25 mouse cellular contexts compared by ENCODE assay signal in genomic region chr4:124321221-124321620, GRCm38 (mm10).
DNase-seq lines count a peak whose midpoint lies in the region; ATAC-seq and TF ChIP-seq lines count a peak whose summit lies in the region.
"Had no signal": no experiment of that assay in that cellular context is flagged by ENCODE, and none has a peak within 500 bp of the region (broad histone marks: within the 10 kb centered on the region; RNA-seq: fewer than 3 reads in every experiment).

No protein-coding gene starts in this region.

- no peaks in the 10 kb centered on the region for H3K27me3 ChIP-seq in forebrain, embryonic 14.5 days (replicated peaks; ENCODE audit: control insufficient read depth, insufficient read depth, low read length)
- H3K27me3 ChIP-seq in forebrain, embryonic 10.5 days (ENCODE audit: poor library complexity, severe bottlenecking) = peaks cover 82% of the 10 kb centered on the region
- H3K27me3 ChIP-seq in hindbrain, embryonic 14.5 days (ENCODE audit: control insufficient read depth, insufficient read depth, low read length) = no peaks in the 10 kb centered on the region
- peaks cover 25% of the 10 kb centered on the region for H3K27me3 ChIP-seq in hindbrain, embryonic 13.5 days
- H3K27me3 ChIP-seq in midbrain, postnatal 0 days (ENCODE audit: insufficient read depth, low read length) = no peaks in the 10 kb centered on the region
- no peaks in the 10 kb centered on the region; the same call in none of the 2 replicates for H3K27me3 ChIP-seq in midbrain, embryonic 16.5 days (ENCODE audit: control insufficient read depth, insufficient read depth, low read depth, low read length)
- H3K27me3 ChIP-seq: intestine, embryonic 15.5 days had no signal

- H3K36me3 ChIP-seq in forebrain, embryonic 14.5 days (ENCODE audit: control insufficient read depth, insufficient read depth, low read length) = no peaks in the 10 kb centered on the region
- no peaks in the 10 kb centered on the region for H3K36me3 ChIP-seq in forebrain, embryonic 10.5 days (replicated peaks)
- no peaks in the 10 kb centered on the region for H3K36me3 ChIP-seq in hindbrain, embryonic 14.5 days (replicated peaks; ENCODE audit: control insufficient read depth, insufficient read depth)
- H3K36me3 ChIP-seq in hindbrain, embryonic 13.5 days = no peaks in the 10 kb centered on the region
- H3K36me3 ChIP-seq in midbrain, postnatal 0 days (ENCODE audit: insufficient read depth, low read length) = no peaks in the 10 kb centered on the region
- no peaks in the 10 kb centered on the region for H3K36me3 ChIP-seq in midbrain, embryonic 16.5 days (ENCODE audit: control insufficient read depth, insufficient read depth, low read length)
- H3K36me3 ChIP-seq: embryonic facial prominence, embryonic 10.5 days; embryonic facial prominence, embryonic 13.5 days; heart, embryonic 13.5 days; hindbrain, embryonic 15.5 days; intestine, embryonic 15.5 days had no signal

- TF ChIP-seq POLR2A in brain, embryonic 14.5 days (IDR thresholded peaks at IDR 0.05; ENCODE audit: borderline replicate concordance, extremely low read depth, insufficient read depth, insufficient read length, poor library complexity, severe bottlenecking) = no peak

- no peak overlapping the region for H3K4me3 ChIP-seq in forebrain, embryonic 14.5 days (ENCODE audit: low read depth, low read length)
- no peak overlapping the region for H3K4me3 ChIP-seq in forebrain, embryonic 10.5 days
- no peak overlapping the region for H3K4me3 ChIP-seq in hindbrain, embryonic 14.5 days (replicated peaks; ENCODE audit: low read length)
- H3K4me3 ChIP-seq in hindbrain, embryonic 13.5 days = no peak overlapping the region
- H3K4me3 ChIP-seq in midbrain, postnatal 0 days (ENCODE audit: low read depth, low read length) = no peak overlapping the region
- no peak overlapping the region for H3K4me3 ChIP-seq in midbrain, embryonic 16.5 days (ENCODE audit: low read depth, low read length)
- H3K4me3 ChIP-seq: embryonic facial prominence, embryonic 10.5 days; embryonic facial prominence, embryonic 13.5 days; erythroblast, embryonic 14.5 days; heart, embryonic 13.5 days; hindbrain, embryonic 15.5 days; intestine, embryonic 15.5 days had no signal

- no peaks in the 10 kb centered on the region for H3K9me3 ChIP-seq in forebrain, embryonic 14.5 days (replicated peaks; ENCODE audit: control insufficient read depth, low read length)
- H3K9me3 ChIP-seq in forebrain, embryonic 10.5 days = 0 out of 2 replicates have a peak, but pooled peaks cover 6% of the 10 kb centered on the region
- no peaks in the 10 kb centered on the region for H3K9me3 ChIP-seq in hindbrain, embryonic 14.5 days (ENCODE audit: control insufficient read depth, low read length)
- no peaks in the 10 kb centered on the region for H3K9me3 ChIP-seq in hindbrain, embryonic 13.5 days
- H3K9me3 ChIP-seq in midbrain, postnatal 0 days (ENCODE audit: low read length) = no peaks in the 10 kb centered on the region
- no peaks in the 10 kb centered on the region for H3K9me3 ChIP-seq in midbrain, embryonic 16.5 days (replicated peaks; ENCODE audit: control insufficient read depth, low read length, poor library complexity, severe bottlenecking)
- H3K9me3 ChIP-seq: embryonic facial prominence, embryonic 10.5 days; embryonic facial prominence, embryonic 13.5 days; heart, embryonic 13.5 days; hindbrain, embryonic 15.5 days; intestine, embryonic 15.5 days had no signal

- WGBS in forebrain, embryonic 14.5 days = 57% methylated on average over 7 of the region's 7 CpGs
- 78% methylated on average over 7 of the region's 7 CpGs for WGBS in forebrain, embryonic 10.5 days
- WGBS in hindbrain, embryonic 14.5 days = 57% methylated on average over 7 of the region's 7 CpGs
- 56% methylated on average over 7 of the region's 7 CpGs for WGBS in hindbrain, embryonic 13.5 days
- 56% methylated on average over 7 of the region's 7 CpGs for WGBS in midbrain, postnatal 0 days
- WGBS in midbrain, embryonic 16.5 days = 55% methylated on average over 7 of the region's 7 CpGs

- no peak overlapping the region for H3K27ac ChIP-seq in forebrain, embryonic 14.5 days (ENCODE audit: low read depth, low read length)
- H3K27ac ChIP-seq in forebrain, embryonic 10.5 days = no peak overlapping the region
- no peak overlapping the region for H3K27ac ChIP-seq in hindbrain, embryonic 14.5 days
- H3K27ac ChIP-seq in hindbrain, embryonic 13.5 days = no peak overlapping the region
- no peak overlapping the region for H3K27ac ChIP-seq in midbrain, postnatal 0 days (ENCODE audit: low read depth, low read length)
- H3K27ac ChIP-seq in midbrain, embryonic 16.5 days (ENCODE audit: low read length) = no peak overlapping the region
- H3K27ac ChIP-seq: embryonic facial prominence, embryonic 10.5 days; embryonic facial prominence, embryonic 13.5 days; heart, embryonic 13.5 days; hindbrain, embryonic 15.5 days; intestine, embryonic 15.5 days had no signal

- no peak overlapping the region for H3K9ac ChIP-seq in forebrain, embryonic 14.5 days (ENCODE audit: low read length)
- H3K9ac ChIP-seq in hindbrain, embryonic 14.5 days = no peak overlapping the region
- H3K9ac ChIP-seq in hindbrain, embryonic 13.5 days = no peak overlapping the region
- H3K9ac ChIP-seq in midbrain, postnatal 0 days (replicated peaks; ENCODE audit: low read length, poor library complexity, severe bottlenecking) = no peak overlapping the region
- no peak overlapping the region for H3K9ac ChIP-seq in midbrain, embryonic 16.5 days (ENCODE audit: low read depth, low read length)
- H3K9ac ChIP-seq: embryonic facial prominence, embryonic 13.5 days; heart, embryonic 13.5 days; hindbrain, embryonic 15.5 days; intestine, embryonic 15.5 days had no signal

- no peak for ATAC-seq in forebrain, embryonic 14.5 days
- no peak for ATAC-seq in hindbrain, embryonic 14.5 days (ENCODE audit: low FRiP score)
- ATAC-seq in hindbrain, embryonic 13.5 days (ENCODE audit: low FRiP score) = no peak
- ATAC-seq in midbrain, postnatal 0 days (ENCODE audit: low FRiP score) = no peak
- ATAC-seq in midbrain, embryonic 16.5 days = no peak
- ATAC-seq: CD4-positive, CD25-positive, alpha-beta regulatory T cell, adult 4 months; forebrain, embryonic 16.5 days; intestine, embryonic 15.5 days had no signal

- H3K4me2 ChIP-seq in forebrain, embryonic 14.5 days (ENCODE audit: low read length) = no peak overlapping the region
- H3K4me2 ChIP-seq in hindbrain, embryonic 14.5 days (replicated peaks) = no peak overlapping the region
- no peak overlapping the region for H3K4me2 ChIP-seq in hindbrain, embryonic 13.5 days
- H3K4me2 ChIP-seq in midbrain, postnatal 0 days (ENCODE audit: low read depth, low read length, poor library complexity, severe bottlenecking) = no peak overlapping the region
- H3K4me2 ChIP-seq in midbrain, embryonic 16.5 days (ENCODE audit: low read length) = no peak overlapping the region
- H3K4me2 ChIP-seq: embryonic facial prominence, embryonic 13.5 days; heart, embryonic 13.5 days; hindbrain, embryonic 15.5 days; intestine, embryonic 15.5 days had no signal

- TF ChIP-seq CTCF in midbrain, postnatal 0 days (IDR thresholded peaks at IDR 0.05) = no peak
- no peak for TF ChIP-seq CTCF in brain, embryonic 14.5 days (IDR thresholded peaks at IDR 0.05; ENCODE audit: borderline replicate concordance, extremely low read depth, insufficient read depth, insufficient read length)

- peak; percentile 33 for DNase-seq in forebrain, embryonic 14.5 days (ENCODE audit: low spot score)
- no peak for DNase-seq in forebrain, embryonic 10.5 days (ENCODE audit: extremely low spot score, low spot score)
- DNase-seq in hindbrain, embryonic 14.5 days (ENCODE audit: low spot score) = peak; percentile 30
- DNase-seq in midbrain, postnatal 0 days (ENCODE audit: low spot score) = peak; percentile 9
- DNase-seq in brain, embryonic 14.5 days (ENCODE audit: low read depth) = peak; percentile 59
- no peak for DNase-seq in spleen, adult 18-20 months
- DNase-seq: adrenal gland, adult 2 months; adrenal gland, postnatal 14 days; cerebellum, adult 18-20 months; cerebellum, adult 9-11 months; cerebellum, postnatal 36 days; embryo, embryonic 11 days; gastrocnemius, postnatal 10 days; gastrocnemius, postnatal 36 days; kidney, adult 11 months had no signal

- H3K4me1 ChIP-seq in forebrain, embryonic 14.5 days (ENCODE audit: control insufficient read depth, insufficient read depth, low read length) = no peaks in the 10 kb centered on the region
- H3K4me1 ChIP-seq in forebrain, embryonic 10.5 days = no peaks in the 10 kb centered on the region
- no peaks in the 10 kb centered on the region for H3K4me1 ChIP-seq in hindbrain, embryonic 14.5 days (replicated peaks; ENCODE audit: control insufficient read depth, insufficient read depth, low read length)
- H3K4me1 ChIP-seq in hindbrain, embryonic 13.5 days (replicated peaks) = no peaks in the 10 kb centered on the region
- no peaks in the 10 kb centered on the region for H3K4me1 ChIP-seq in midbrain, postnatal 0 days (ENCODE audit: insufficient read depth, low read length)
- no peaks in the 10 kb centered on the region for H3K4me1 ChIP-seq in midbrain, embryonic 16.5 days (ENCODE audit: control insufficient read depth, insufficient read depth, low read length)
- H3K4me1 ChIP-seq: embryonic facial prominence, embryonic 10.5 days; embryonic facial prominence, embryonic 13.5 days; heart, embryonic 13.5 days; hindbrain, embryonic 15.5 days; intestine, embryonic 15.5 days had no signal

Comparison
In these comparisons a context has a peak if more than half of its experiments do, and no peak if none do; other contexts are left out.
1. DNase-seq: peak in forebrain, embryonic 14.5 days (single experiment), hindbrain, embryonic 14.5 days (single experiment), midbrain, postnatal 0 days (single experiment) and brain, embryonic 14.5 days (single experiment); none in forebrain, embryonic 10.5 days (single experiment) and spleen, adult 18-20 months (0 of 2).